Mouse (Mus musculus) forebrain, embryonic 11.5 days (tissue): ENCODE measurements around the gene Lpp. TPM values are rescaled to one million over a fixed set of nuclear protein-coding genes. Genes with fewer than 3 reads are reported as not detected.

ENCODE experiments used
- ATAC-seq: fragments of 200-750 bp; cut with Nextera tagmentation; replicated peaks from 2 replicates; pipeline ENCODE4 v1.8.0; 2017; ENCODE audit warnings: moderate TSS enrichment; ENCODE audit not compliant: low FRiP score
- DNase-seq: peaks from one replicate; pipeline ENCODE4 v3.0.0-alpha.2; 2017; ENCODE audit warnings: low spot score
- H3K27ac ChIP-seq: fragments of 300-500 bp; sonication (generic); 2 replicates; pipeline ENCODE4 v1.5.1; 2014; ENCODE audit warnings: low read depth, low read length
- H3K27me3 ChIP-seq: fragments of 300-500 bp; sonication (generic); 2 replicates; pipeline ENCODE4 v1.6.1; 2014; ENCODE audit warnings: mild to moderate bottlenecking, low read length, mixed read lengths; ENCODE audit not compliant: control insufficient read depth, insufficient read depth
- H3K36me3 ChIP-seq: fragments of 300-500 bp; sonication (generic); 2 replicates; pipeline ENCODE4 v1.6.1; 2014; ENCODE audit warnings: mild to moderate bottlenecking, low read length, moderate library complexity, mixed read lengths; ENCODE audit not compliant: control insufficient read depth, insufficient read depth
- H3K4me1 ChIP-seq: fragments of 300-500 bp; sonication (generic); replicated peaks from 2 replicates; pipeline ENCODE4 v1.6.1; 2014; ENCODE audit warnings: low read length, mixed read lengths; ENCODE audit not compliant: control insufficient read depth, insufficient read depth
- H3K4me2 ChIP-seq: fragments of 300-500 bp; sonication (generic); 2 replicates; pipeline ENCODE4 v1.6.1; 2014; ENCODE audit warnings: low read depth, mild to moderate bottlenecking, low read length, moderate library complexity, mixed read lengths; ENCODE audit not compliant: severe bottlenecking
- H3K4me3 ChIP-seq: fragments of 300-500 bp; sonication (generic); 2 replicates; pipeline ENCODE4 v1.5.1; 2014; ENCODE audit warnings: low read depth, low read length
- H3K9ac ChIP-seq: fragments of 300-500 bp; sonication (generic); 2 replicates; pipeline ENCODE4 v1.6.1; 2014; ENCODE audit warnings: low read length
- H3K9me3 ChIP-seq: fragments of 300-500 bp; sonication (generic); 2 replicates; pipeline ENCODE4 v1.6.1; 2016; ENCODE audit warnings: low read length, mixed read lengths; ENCODE audit not compliant: control insufficient read depth
- WGBS: fragments of 180-500 bp; shearing (Covaris S2); extraction: QIAGEN DNeasy Blood & Tissue Kit; methylation state at CpG from one replicate; pipeline ENCODE4 v1.1.7; 2014; 5-methylcytosine and 5-hydroxymethylcytosine counted together
- polyA plus RNA-seq: library from polyadenylated mRNA; unstranded; fragments of >200 nt; fragmentation: Nextera tagmentation; extraction: Ambion mirVana; gene quantifications from 2 replicates; pipeline ENCODE4 v1.2.1, GENCODE M21; 2014

The Lpp gene
- polyA plus RNA-seq, 1 experiment from 2014 or later: 22.1 TPM

GRCm38 (mm10) chr16:24454493-24454892 lies 61.2 kb downstream of the Lpp start:
- H3K9ac ChIP-seq: no peak overlapping the region
- DNase-seq (no peak), ATAC-seq (no peak)
- H3K27me3 ChIP-seq: no peaks in the 10 kb centered on the region
- WGBS: 43% methylated on average over 4 of the region's 4 CpGs
- H3K4me1 ChIP-seq: peaks cover 1% of the 10 kb centered on the region; the same call in 1 of the 2 replicates
- H3K9me3 ChIP-seq: no peaks in the 10 kb centered on the region
- no peak overlapping the region for H3K4me2 ChIP-seq
- H3K4me3 ChIP-seq: no peak overlapping the region
- H3K36me3 ChIP-seq: no peaks in the 10 kb centered on the region
- H3K27ac ChIP-seq: no peak overlapping the region

GRCm38 (mm10) chr16:24455361-24455855 lies 62.1 kb downstream of the Lpp start:
- Histone ChIP-seq H3K4me3 (no peak overlapping the region), H3K36me3 (no peaks in the 10 kb centered on the region), H3K4me1 (no peaks in the 10 kb centered on the region), H3K9me3 (no peaks in the 10 kb centered on the region), H3K9ac (no peak overlapping the region), H3K27ac (no peak overlapping the region), H3K4me2 (no peak overlapping the region), H3K27me3 (no peaks in the 10 kb centered on the region)
- no peak for DNase-seq
- ATAC-seq: no peak
- WGBS: 60% methylated on average over 3 of the region's 3 CpGs

GRCm38 (mm10) chr16:24463842-24464241 lies 70.5 kb downstream of the Lpp start:
- Histone ChIP-seq H3K9me3 (no peaks in the 10 kb centered on the region), H3K4me3 (no peak overlapping the region), H3K36me3 (no peaks in the 10 kb centered on the region), H3K4me1 (no peaks in the 10 kb centered on the region), H3K9ac (no peak overlapping the region), H3K27ac (no peak overlapping the region), H3K27me3 (no peaks in the 10 kb centered on the region), H3K4me2 (no peak overlapping the region)
- no peak for DNase-seq
- 94% methylated on average over 2 of the region's 2 CpGs for WGBS
- ATAC-seq: no peak

- no peak for ATAC-seq
- no peak for DNase-seq
Observed at GRCm38 (mm10) chr16:24464436-24464835, 71.1 kb downstream of the Lpp start.

GRCm38 (mm10) chr16:24465633-24466032 lies 72.3 kb downstream of the Lpp start:
- DNase-seq: no peak
- Histone ChIP-seq H3K4me2 (no peak overlapping the region), H3K27me3 (no peaks in the 10 kb centered on the region), H3K4me1 (no peaks in the 10 kb centered on the region), H3K9ac (no peak overlapping the region), H3K36me3 (no peaks in the 10 kb centered on the region), H3K4me3 (no peak overlapping the region), H3K27ac (no peak overlapping the region), H3K9me3 (no peaks in the 10 kb centered on the region)
- WGBS: 91% methylated on average over 5 of the region's 5 CpGs
- ATAC-seq: no peak

More at GRCm38 (mm10) chr16:24464436-24464835, 71.1 kb downstream of the Lpp start:
- H3K4me2 ChIP-seq: no peak overlapping the region
- 84% methylated on average over 5 of the region's 5 CpGs for WGBS
- no peaks in the 10 kb centered on the region for H3K36me3 ChIP-seq
- no peak overlapping the region for H3K9ac ChIP-seq
- H3K4me1 ChIP-seq: no peaks in the 10 kb centered on the region
- H3K27ac ChIP-seq: no peak overlapping the region
- no peak overlapping the region for H3K4me3 ChIP-seq
- no peaks in the 10 kb centered on the region for H3K27me3 ChIP-seq
- H3K9me3 ChIP-seq: no peaks in the 10 kb centered on the region

- no peak overlapping the region for H3K9ac ChIP-seq
- ATAC-seq (no peak), DNase-seq (no peak)
- no peak overlapping the region for H3K4me3 ChIP-seq
- H3K4me1 ChIP-seq: no peaks in the 10 kb centered on the region
- H3K27ac ChIP-seq: no peak overlapping the region
- no peaks in the 10 kb centered on the region for H3K36me3 ChIP-seq
- no peaks in the 10 kb centered on the region for H3K27me3 ChIP-seq
- H3K9me3 ChIP-seq: no peaks in the 10 kb centered on the region
- WGBS: 90% methylated on average over 17 of the region's 17 CpGs
- H3K4me2 ChIP-seq: no peak overlapping the region
Observed at GRCm38 (mm10) chr16:24467544-24468290, 74.4 kb downstream of the Lpp start.

GRCm38 (mm10) chr16:24469313-24469712 lies 76.0 kb downstream of the Lpp start:
- no peak overlapping the region for H3K27ac ChIP-seq

GRCm38 (mm10) chr16:24470601-24471000 lies 77.3 kb downstream of the Lpp start:
- Histone ChIP-seq H3K27me3 (no peaks in the 10 kb centered on the region), H3K4me3 (no peak overlapping the region), H3K27ac (no peak overlapping the region), H3K4me1 (peaks cover 2% of the 10 kb centered on the region; the same call in 1 of the 2 replicates), H3K36me3 (no peaks in the 10 kb centered on the region), H3K4me2 (no peak overlapping the region), H3K9me3 (no peaks in the 10 kb centered on the region), H3K9ac (no peak overlapping the region)
- no peak for DNase-seq
- whole genome bisulfite sequencing: 81% methylated on average over 1 of the region's 1 CpGs
- no peak for ATAC-seq

More at GRCm38 (mm10) chr16:24469313-24469712, 76.0 kb downstream of the Lpp start:
- DNase-seq: no peak
- no peak overlapping the region for H3K4me3 ChIP-seq
- H3K9me3 ChIP-seq: no peaks in the 10 kb centered on the region
- no peak overlapping the region for H3K9ac ChIP-seq
- no peak for ATAC-seq
- H3K27me3 ChIP-seq: no peaks in the 10 kb centered on the region
- H3K36me3 ChIP-seq: no peaks in the 10 kb centered on the region
- no peaks in the 10 kb centered on the region for H3K4me1 ChIP-seq
- 57% methylated on average over 3 of the region's 3 CpGs for WGBS
- no peak overlapping the region for H3K4me2 ChIP-seq

- peaks cover 2% of the 10 kb centered on the region; the same call in 1 of the 2 replicates for H3K4me1 ChIP-seq
- H3K9me3 ChIP-seq: no peaks in the 10 kb centered on the region
- H3K4me2 ChIP-seq: no peak overlapping the region
- no peak overlapping the region for H3K4me3 ChIP-seq
- no peaks in the 10 kb centered on the region for H3K36me3 ChIP-seq
- 87% methylated on average over 4 of the region's 4 CpGs for WGBS
- DNase-seq: no peak
- ATAC-seq: no peak
- no peak overlapping the region for H3K9ac ChIP-seq
- H3K27ac ChIP-seq: no peak overlapping the region
- no peaks in the 10 kb centered on the region for H3K27me3 ChIP-seq
Observed at GRCm38 (mm10) chr16:24471029-24471428, 77.7 kb downstream of the Lpp start.
